Mouse (Mus musculus): ENCODE measurements at regions not wholly inside any gene's neighbourhood (a gene's known extent, or its start where the extent isn't known, plus 50 kb on each side); places are given as distances from the start of the nearest gene placed in this dataset.

- DNase-seq (ENCODE audit: low read depth), result no peak
Measured at GRCm38 (mm10) chr1:105206216-105206615, 150.3 kb downstream of the Rnf152 start.

- peak; percentile 51 for DNase-seq (ENCODE audit: low read depth)
Measured at GRCm38 (mm10) chr1:105199305-105199704, 157.2 kb downstream of the Rnf152 start.

GRCm38 (mm10) chr1:105191126-105191525, 165.4 kb downstream of the Rnf152 start:
- peak; percentile 28 for DNase-seq (ENCODE audit: low read depth)

GRCm38 (mm10) chr1:105188920-105189266, 167.6 kb downstream of the Rnf152 start:
- DNase-seq (ENCODE audit: low read depth), result peak; percentile 3

- DNase-seq (ENCODE audit: low read depth), result no peak
Measured at GRCm38 (mm10) chr1:105188210-105188919, 168.1 kb downstream of the Rnf152 start.

- DNase-seq (ENCODE audit: low read depth), result no peak
Measured at GRCm38 (mm10) chr1:105184470-105184869, 172.0 kb downstream of the Rnf152 start.

- DNase-seq (ENCODE audit: low read depth), result no peak
Measured at GRCm38 (mm10) chr1:105179371-105179823, 177.1 kb downstream of the Rnf152 start.

- no peak for DNase-seq (ENCODE audit: low read depth)
Measured at GRCm38 (mm10) chr1:105178773-105179172, 177.7 kb downstream of the Rnf152 start.

GRCm38 (mm10) chr1:105177938-105178337, 178.6 kb downstream of the Rnf152 start:
- no peak for DNase-seq (ENCODE audit: low read depth)

- DNase-seq (ENCODE audit: low read depth), result no peak
Measured at GRCm38 (mm10) chr1:105177015-105177762, 179.3 kb downstream of the Rnf152 start.

GRCm38 (mm10) chr1:105170979-105171378, 185.5 kb downstream of the Rnf152 start:
- peak; percentile 36 for DNase-seq (ENCODE audit: low read depth)

GRCm38 (mm10) chr1:105170114-105170506, 186.4 kb downstream of the Rnf152 start:
- peak; percentile 3 for DNase-seq (ENCODE audit: low read depth)

GRCm38 (mm10) chr1:105169455-105170113, 186.9 kb downstream of the Rnf152 start:
- DNase-seq (ENCODE audit: low read depth), result no peak

GRCm38 (mm10) chr1:105168808-105169207, 187.7 kb downstream of the Rnf152 start:
- no peak for DNase-seq (ENCODE audit: low read depth)

- no peak for DNase-seq (ENCODE audit: low read depth)
Measured at GRCm38 (mm10) chr1:105157459-105158124, 198.9 kb downstream of the Rnf152 start.

GRCm38 (mm10) chr1:105152175-105152828, 204.2 kb downstream of the Rnf152 start:
- DNase-seq (ENCODE audit: low read depth), result no peak

- no peak for DNase-seq (ENCODE audit: low read depth)
Measured at GRCm38 (mm10) chr1:105151466-105151846, 205.1 kb downstream of the Rnf152 start.

GRCm38 (mm10) chr1:105150624-105151465, 205.7 kb downstream of the Rnf152 start:
- no peak for DNase-seq (ENCODE audit: low read depth)

- no peak for DNase-seq (ENCODE audit: low read depth)
Measured at GRCm38 (mm10) chr1:105148792-105149191, 207.7 kb downstream of the Rnf152 start.

- no peak for DNase-seq (ENCODE audit: low read depth)
Measured at GRCm38 (mm10) chr1:105148048-105148447, 208.5 kb downstream of the Rnf152 start.

GRCm38 (mm10) chr1:105123936-105124335, 232.6 kb downstream of the Rnf152 start:
- no peak for DNase-seq (ENCODE audit: low read depth)
